ENCODE assay signal across 11 mouse cellular contexts in genomic region chr9:44496803-44497461, GRCm38 (mm10). TPM values are rescaled to one million over a fixed set of nuclear protein-coding genes. Genes with fewer than 3 reads are reported as not detected.
A peak's percentile ranks its signal among the peaks of the same experiment; 100 is the strongest.
DNase-seq lines count a peak whose midpoint lies in the region; ATAC-seq and TF ChIP-seq lines count a peak whose summit lies in the region.
"Had no signal": no experiment of that assay in that cellular context is flagged by ENCODE, and none has a peak within 500 bp of the region (broad histone marks: within the 10 kb centered on the region; RNA-seq: fewer than 3 reads in every experiment).

No protein-coding gene starts in this region.

- peak overlapping the region; percentile 50; the same call in 1 of the 2 replicates for H3K4me3 ChIP-seq in heart, embryonic 11.5 days (ENCODE audit: low read depth, low read length)
- no peak overlapping the region for H3K4me3 ChIP-seq in heart, postnatal 0 days (ENCODE audit: low read depth, low read length)
- H3K4me3 ChIP-seq in stomach, postnatal 0 days (ENCODE audit: low read depth, low read length), result no peak overlapping the region
- H3K4me3 ChIP-seq: hindbrain, embryonic 15.5 days had no signal

- H3K27me3 ChIP-seq in heart, embryonic 11.5 days (ENCODE audit: control insufficient read depth, insufficient read depth, low read length), result no peaks in the 10 kb centered on the region
- no peaks in the 10 kb centered on the region for H3K27me3 ChIP-seq in heart, postnatal 0 days (ENCODE audit: control insufficient read depth, insufficient read depth, low read length)
- no peaks in the 10 kb centered on the region for H3K27me3 ChIP-seq in stomach, postnatal 0 days (ENCODE audit: control insufficient read depth, insufficient read depth, low read length)
- H3K27me3 ChIP-seq: hindbrain, embryonic 15.5 days had no signal

- H3K4me2 ChIP-seq in heart, embryonic 11.5 days, result peak overlapping the region; percentile 95
- H3K4me2 ChIP-seq in heart, postnatal 0 days (ENCODE audit: low read depth, low read length), result no peak overlapping the region; the same call in 1 of the 2 replicates
- no peak overlapping the region for H3K4me2 ChIP-seq in stomach, postnatal 0 days (replicated peaks; ENCODE audit: low read depth)

- H3K4me1 ChIP-seq in heart, embryonic 11.5 days (ENCODE audit: control insufficient read depth, insufficient read depth, low read length), result peaks cover 88% of the 10 kb centered on the region
- H3K4me1 ChIP-seq in heart, postnatal 0 days (ENCODE audit: control insufficient read depth, insufficient read depth), result peaks cover 82% of the 10 kb centered on the region
- peaks cover 44% of the 10 kb centered on the region for H3K4me1 ChIP-seq in stomach, postnatal 0 days (replicated peaks; ENCODE audit: control insufficient read depth, insufficient read depth)

- WGBS in heart, embryonic 11.5 days (ENCODE audit: insufficient replicate concordance), result 48% methylated on average over 12 of the region's 12 CpGs
- WGBS in heart, postnatal 0 days, result 58% methylated on average over 12 of the region's 12 CpGs
- 54% methylated on average over 12 of the region's 12 CpGs for WGBS in stomach, postnatal 0 days

- no peak for DNase-seq in heart, adult 18-20 months
- DNase-seq in testis, postnatal 10 days (ENCODE audit: low spot score), result peak; percentile 42
- no peak for DNase-seq in testis, postnatal 14 days (ENCODE audit: low spot score)
- no peak for DNase-seq in heart, postnatal 0 days (ENCODE audit: low spot score)
- DNase-seq in stomach, postnatal 0 days (ENCODE audit: low spot score), result peak; percentile 16
- DNase-seq in left cerebral cortex, adult 18-20 months (ENCODE audit: low spot score in 2 of 2), result no peak
- no peak for DNase-seq in right cerebral cortex, adult 18-20 months
- DNase-seq: liver, postnatal 0 days had no signal

- no peaks in the 10 kb centered on the region for H3K9me3 ChIP-seq in heart, embryonic 11.5 days (replicated peaks; ENCODE audit: control insufficient read depth, low read length)
- H3K9me3 ChIP-seq in heart, postnatal 0 days (replicated peaks; ENCODE audit: control insufficient read depth, low read length), result no peaks in the 10 kb centered on the region
- H3K9me3 ChIP-seq in stomach, postnatal 0 days (ENCODE audit: control insufficient read depth, low read length), result no peaks in the 10 kb centered on the region
- H3K9me3 ChIP-seq: hindbrain, embryonic 15.5 days had no signal

- no peak for ATAC-seq in heart, embryonic 11.5 days (replicated peaks; ENCODE audit: insufficient number of reproducible peaks, low FRiP score, low TSS enrichment)
- ATAC-seq in heart, postnatal 0 days (ENCODE audit: insufficient read depth, low read depth), result no peak
- ATAC-seq in stomach, postnatal 0 days (ENCODE audit: low FRiP score, low TSS enrichment), result no peak
- ATAC-seq: liver, postnatal 0 days had no signal

- TF ChIP-seq CTCF in heart, postnatal 0 days (IDR thresholded peaks at IDR 0.05; ENCODE audit: low read depth), result no peak
- no peak for TF ChIP-seq CTCF in stomach, postnatal 0 days (IDR thresholded peaks at IDR 0.05; ENCODE audit: low read depth)

- peak overlapping the region; percentile 22; the same call in 1 of the 2 replicates for H3K9ac ChIP-seq in heart, embryonic 11.5 days (ENCODE audit: low read depth, low read length)
- no peak overlapping the region for H3K9ac ChIP-seq in heart, postnatal 0 days (replicated peaks; ENCODE audit: low read depth, low read length)
- H3K9ac ChIP-seq in stomach, postnatal 0 days (ENCODE audit: low read length), result peak overlapping the region; percentile 62; the same call in 1 of the 2 replicates
- H3K9ac ChIP-seq: hindbrain, embryonic 15.5 days had no signal

- H3K36me3 ChIP-seq in heart, embryonic 11.5 days (ENCODE audit: control insufficient read depth, insufficient read depth, low read length), result no peaks in the 10 kb centered on the region
- peaks cover 11% of the 10 kb centered on the region; the same call in 1 of the 2 replicates for H3K36me3 ChIP-seq in heart, postnatal 0 days (replicated peaks; ENCODE audit: control insufficient read depth, insufficient read depth, low read length)
- peaks cover 3% of the 10 kb centered on the region; the same call in 1 of the 2 replicates for H3K36me3 ChIP-seq in stomach, postnatal 0 days (ENCODE audit: control insufficient read depth, insufficient read depth, low read length)

- TF ChIP-seq EP300 in heart, postnatal 0 days (IDR thresholded peaks at IDR 0.05; ENCODE audit: low read depth), result no peak
- TF ChIP-seq EP300 in stomach, postnatal 0 days (optimal IDR thresholded peaks at IDR 0.05), result no peak

- peak overlapping the region; percentile 97; the same call in 1 of the 2 replicates for H3K27ac ChIP-seq in heart, embryonic 11.5 days (ENCODE audit: low read depth, low read length)
- peak overlapping the region; percentile 96 for H3K27ac ChIP-seq in heart, postnatal 0 days (ENCODE audit: low read depth)
- H3K27ac ChIP-seq in stomach, postnatal 0 days (replicated peaks), result peak overlapping the region; percentile 95
- H3K27ac ChIP-seq: hindbrain, embryonic 15.5 days had no signal

RNA-seq across cellular contexts. Expression of gene Bcl9l, which starts 14.3 kb away (rescaled TPM):
- polyA plus RNA-seq in heart, embryonic 11.5 days (2014; fragmentation: Nextera tagmentation; extraction: Ambion mirVana), result 8.7 and 9.3 TPM in 2 replicates
- 10 to 100 TPM; 36.2 to 41.7 TPM for total RNA-seq in heart, adult 18-20 months (2021)
- 12.4 and 33.9 TPM in 2 replicates for total RNA-seq in heart, postnatal 0 days (2014; rRNA removed; ENCODE audit: low replicate concordance)
- polyA plus RNA-seq in heart, postnatal 0 days (2015; fragmentation: Nextera tagmentation; extraction: Ambion mirVana), result 4.4 and 5.2 TPM in 2 replicates
- polyA plus RNA-seq in stomach, postnatal 0 days (2015; fragmentation: Nextera tagmentation; extraction: Ambion mirVana), result 5.2 and 6.1 TPM in 2 replicates
- total RNA-seq in left cerebral cortex, adult 18-20 months (2021), result 10 to 100 TPM; 59.1 to 62.5 TPM

RNA-seq across cellular contexts. Expression of gene Upk2, which starts 42.2 kb away (rescaled TPM):
- 0.14 TPM in 1 of 2 replicates, not detected in the other for polyA plus RNA-seq in heart, embryonic 11.5 days (2014; fragmentation: Nextera tagmentation; extraction: Ambion mirVana)
- not detected for total RNA-seq in heart, adult 18-20 months (2021)
- 18.0 TPM in 1 of 2 replicates, not detected in the other for total RNA-seq in heart, postnatal 0 days (2014; rRNA removed; ENCODE audit: low replicate concordance)
- not detected in 2 replicates for polyA plus RNA-seq in heart, postnatal 0 days (2015; fragmentation: Nextera tagmentation; extraction: Ambion mirVana)
- 5.4 and 7.0 TPM in 2 replicates for polyA plus RNA-seq in stomach, postnatal 0 days (2015; fragmentation: Nextera tagmentation; extraction: Ambion mirVana)
- total RNA-seq in left cerebral cortex, adult 18-20 months (2021), result not detected
- total RNA-seq: common myeloid progenitor, adult 5-6 weeks had no signal
- polyA plus RNA-seq: hindbrain, embryonic 15.5 days; liver, postnatal 0 days had no signal

RNA-seq across cellular contexts. Expression of gene Foxr1, which starts 56.0 kb away (rescaled TPM):
- not detected in 2 replicates for polyA plus RNA-seq in heart, embryonic 11.5 days (2014; fragmentation: Nextera tagmentation; extraction: Ambion mirVana)
- total RNA-seq in heart, adult 18-20 months (2021), result not detected
- total RNA-seq in heart, postnatal 0 days (2014; rRNA removed; ENCODE audit: low replicate concordance), result not detected in 2 replicates
- polyA plus RNA-seq in heart, postnatal 0 days (2015; fragmentation: Nextera tagmentation; extraction: Ambion mirVana), result not detected in 2 replicates
- polyA plus RNA-seq in stomach, postnatal 0 days (2015; fragmentation: Nextera tagmentation; extraction: Ambion mirVana), result 0.05 TPM in 1 of 2 replicates, not detected in the other
- total RNA-seq in left cerebral cortex, adult 18-20 months (2021), result not detected
- total RNA-seq: common myeloid progenitor, adult 5-6 weeks had no signal
- polyA plus RNA-seq: hindbrain, embryonic 15.5 days; liver, postnatal 0 days had no signal

Comparison
In these comparisons a context has a peak if more than half of its experiments do, and no peak if none do; other contexts are left out.
1. DNase-seq: peak in testis, postnatal 10 days (single experiment) and stomach, postnatal 0 days (single experiment); none in heart, adult 18-20 months (0 of 2), testis, postnatal 14 days (single experiment), heart, postnatal 0 days (single experiment), left cerebral cortex, adult 18-20 months (0 of 2) and right cerebral cortex, adult 18-20 months (single experiment).
2. Peak in every context shown above with its lines, with median percentiles within 50 percentile points of each other: H3K27ac ChIP-seq.